Mouse (Mus musculus): ENCODE results near the gene Fam19a5. TPM values are rescaled to one million over a fixed set of nuclear protein-coding genes. Genes with fewer than 3 reads are reported as not detected.

Gene Fam19a5
- not detected in 3 replicates for total RNA-seq (2017)

GRCm38 (mm10) chr15:87543599-87544338 is at the start of gene Fam19a5:
TSS of gene Fam19a5 (plus strand) at chr15:87544299.
- no peak for ATAC-seq (replicated peaks; ENCODE audit: insufficient number of reproducible peaks, low FRiP score, low TSS enrichment, poor library complexity, severe bottlenecking)

DNA sequence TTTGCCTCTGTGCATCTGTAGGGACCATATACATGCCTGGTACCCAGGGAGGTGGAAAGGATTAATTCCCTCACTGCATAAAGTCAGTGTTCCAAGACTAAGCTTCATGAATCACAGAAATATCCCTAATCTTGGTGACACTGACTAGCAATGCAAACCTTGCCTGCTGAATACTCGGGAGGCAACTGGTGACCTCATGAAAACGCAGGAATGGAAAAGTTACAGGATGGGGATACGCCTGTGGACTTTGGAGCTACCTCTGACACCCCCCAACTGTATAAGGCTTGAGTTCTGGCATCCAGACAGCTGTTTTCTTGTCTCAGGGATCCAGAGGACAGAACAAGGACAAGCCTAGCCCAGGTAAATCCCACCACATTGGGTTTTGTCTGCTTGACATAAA is 42.4 kb upstream of the Fam19a5 start:
- no peak for ATAC-seq (replicated peaks; ENCODE audit: insufficient number of reproducible peaks, low FRiP score, low TSS enrichment, poor library complexity, severe bottlenecking)

- no peak for ATAC-seq (replicated peaks; ENCODE audit: insufficient number of reproducible peaks, low FRiP score, low TSS enrichment, poor library complexity, severe bottlenecking)
These were observed 36.8 kb upstream of the Fam19a5 start for GRCm38 (mm10) chr15:87507349-87507748.

GRCm38 (mm10) chr15:87510886-87511285 is 33.2 kb upstream of the Fam19a5 start:
- no peak for ATAC-seq (replicated peaks; ENCODE audit: insufficient number of reproducible peaks, low FRiP score, low TSS enrichment, poor library complexity, severe bottlenecking)

DNA sequence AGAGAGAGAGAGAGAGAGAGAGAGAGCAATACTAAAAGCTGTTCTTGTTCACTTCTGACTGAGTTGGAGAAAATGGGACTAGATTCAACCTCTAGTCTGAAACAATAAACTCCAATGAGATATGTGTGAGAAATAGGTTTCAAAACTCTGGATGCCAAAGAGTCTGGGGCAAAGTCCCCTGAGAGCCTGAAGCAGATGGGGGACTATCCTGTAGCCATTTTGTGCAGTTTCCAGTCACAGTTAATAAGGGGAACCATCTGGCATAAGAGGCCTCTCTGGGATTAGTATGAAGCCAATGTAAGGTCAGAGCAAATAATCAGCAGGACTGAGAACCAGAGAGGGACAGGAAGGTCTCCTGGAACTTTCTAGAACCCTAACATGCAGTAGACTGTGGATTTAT is 25.9 kb upstream of the Fam19a5 start:
- no peak for ATAC-seq (replicated peaks; ENCODE audit: insufficient number of reproducible peaks, low FRiP score, low TSS enrichment, poor library complexity, severe bottlenecking)

DNA sequence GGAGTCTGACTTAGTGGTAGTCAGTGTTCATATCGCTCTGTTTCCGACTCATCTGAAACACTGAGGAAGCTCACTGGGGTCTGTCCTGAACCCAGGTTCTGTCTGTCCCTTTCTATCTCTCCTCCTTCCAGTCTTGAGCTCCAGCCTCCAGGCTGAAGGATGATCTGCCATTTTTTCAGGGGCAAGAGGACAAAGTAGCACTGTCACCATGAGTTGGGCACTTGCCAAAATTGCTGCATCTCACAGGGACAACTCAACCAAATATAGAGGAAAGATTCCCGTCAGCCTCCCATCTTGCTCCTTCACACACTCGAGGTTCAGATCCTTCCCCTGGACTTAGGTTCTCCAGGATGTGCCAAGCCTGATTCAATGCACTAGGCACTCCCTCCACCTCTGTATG is 14.8 kb upstream of the Fam19a5 start:
- ATAC-seq (replicated peaks; ENCODE audit: insufficient number of reproducible peaks, low FRiP score, low TSS enrichment, poor library complexity, severe bottlenecking) = no peak

GRCm38 (mm10) chr15:87541656-87542055 is 2.4 kb upstream of the Fam19a5 start:
- no peak for ATAC-seq (replicated peaks; ENCODE audit: insufficient number of reproducible peaks, low FRiP score, low TSS enrichment, poor library complexity, severe bottlenecking)

- ATAC-seq (replicated peaks; ENCODE audit: insufficient number of reproducible peaks, low FRiP score, low TSS enrichment, poor library complexity, severe bottlenecking) = no peak
These were observed 466 bp downstream of the Fam19a5 start for GRCm38 (mm10) chr15:87544401-87545129.

DNA sequence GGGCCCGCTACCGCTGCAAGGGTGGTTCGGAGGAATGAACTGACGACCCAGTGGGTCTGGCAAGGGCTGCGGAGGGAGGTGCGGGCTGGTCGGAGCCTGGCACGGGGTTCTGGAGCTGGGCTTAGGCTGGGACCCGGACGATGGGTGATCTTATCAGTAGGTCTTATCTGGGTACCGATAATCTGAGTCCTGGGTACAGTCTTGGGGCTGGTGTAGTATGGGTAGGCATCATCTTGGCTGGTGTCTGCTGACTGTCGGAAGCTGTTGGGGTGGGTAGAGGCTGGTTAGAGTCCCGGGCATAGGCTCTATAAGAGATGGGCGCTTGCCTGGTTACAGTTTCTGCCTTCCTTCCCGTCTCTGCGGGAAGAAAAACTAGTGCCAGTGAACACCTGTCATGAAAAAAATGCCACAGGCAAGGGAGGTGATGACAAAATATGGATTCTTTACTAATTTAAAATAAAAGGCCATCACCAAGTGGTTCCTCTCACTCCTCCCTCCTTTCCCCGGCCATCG is 1.1 kb downstream of the Fam19a5 start:
- ATAC-seq (replicated peaks; ENCODE audit: insufficient number of reproducible peaks, low FRiP score, low TSS enrichment, poor library complexity, severe bottlenecking) = no peak

GRCm38 (mm10) chr15:87545731-87546360 is 1.7 kb downstream of the Fam19a5 start:
- ATAC-seq (replicated peaks; ENCODE audit: insufficient number of reproducible peaks, low FRiP score, low TSS enrichment, poor library complexity, severe bottlenecking) = no peak

GRCm38 (mm10) chr15:87547022-87547421 is 2.9 kb downstream of the Fam19a5 start:
- ATAC-seq (replicated peaks; ENCODE audit: insufficient number of reproducible peaks, low FRiP score, low TSS enrichment, poor library complexity, severe bottlenecking) = no peak

DNA sequence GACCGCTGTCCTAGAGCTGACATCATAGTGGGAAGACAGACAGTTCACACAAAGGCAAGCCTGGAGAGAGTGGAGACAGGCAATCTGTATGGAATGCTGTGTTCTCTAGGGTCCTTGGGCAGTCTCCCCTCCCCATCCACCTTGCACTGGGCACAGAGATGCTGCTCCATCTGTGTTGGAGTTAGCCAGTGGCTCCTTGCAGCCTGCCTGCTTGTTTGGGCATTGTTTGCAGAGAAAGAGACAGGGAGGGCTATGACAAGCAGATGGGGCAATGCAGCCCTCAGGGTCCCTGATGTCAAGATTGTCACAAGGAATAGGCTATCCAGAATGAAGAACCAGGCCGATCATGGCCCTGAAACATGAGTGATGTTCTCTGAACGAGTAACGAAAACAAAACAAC is 5.6 kb downstream of the Fam19a5 start:
- ATAC-seq (replicated peaks; ENCODE audit: insufficient number of reproducible peaks, low FRiP score, low TSS enrichment, poor library complexity, severe bottlenecking) = no peak

DNA sequence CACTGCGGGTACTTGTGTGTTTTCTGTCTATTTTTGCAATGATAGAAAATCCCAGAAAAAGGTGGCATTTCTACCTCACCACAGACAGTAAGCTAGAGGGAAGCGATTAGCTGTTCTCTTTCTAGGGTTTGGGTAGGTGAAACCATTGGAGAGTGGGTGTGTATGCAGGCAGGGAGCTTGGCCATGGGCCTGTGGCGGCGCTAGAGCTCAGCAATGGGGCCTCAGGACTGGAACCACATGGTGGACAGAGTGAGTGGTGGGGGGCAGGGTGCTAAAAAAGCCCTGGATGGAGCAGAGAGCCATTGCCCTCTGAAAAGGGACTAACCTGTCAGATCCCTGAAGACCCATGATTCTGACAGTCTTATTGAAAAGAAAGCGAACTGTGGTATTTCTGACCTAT is 6.7 kb downstream of the Fam19a5 start:
- no peak for ATAC-seq (replicated peaks; ENCODE audit: insufficient number of reproducible peaks, low FRiP score, low TSS enrichment, poor library complexity, severe bottlenecking)

DNA sequence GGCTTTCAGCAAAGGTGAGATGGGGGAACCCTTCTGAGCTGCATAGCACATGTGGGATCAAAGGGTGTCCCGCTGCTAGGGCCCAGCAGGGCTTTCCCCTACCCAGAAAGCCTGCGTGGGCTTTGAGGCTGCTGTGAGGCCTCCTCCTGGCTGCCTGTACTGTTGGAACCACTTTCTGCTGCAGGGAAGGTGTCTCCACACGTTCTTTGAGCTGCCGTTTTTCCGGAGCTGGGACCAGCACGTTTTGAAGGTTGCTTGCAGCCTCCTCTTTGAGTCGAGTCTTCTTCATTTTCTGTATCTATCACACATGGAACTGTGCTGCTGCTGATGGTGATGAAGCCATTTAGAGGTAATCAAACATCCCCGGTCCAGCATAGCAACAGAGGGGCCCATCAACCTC is 7.5 kb downstream of the Fam19a5 start:
- no peak for ATAC-seq (replicated peaks; ENCODE audit: insufficient number of reproducible peaks, low FRiP score, low TSS enrichment, poor library complexity, severe bottlenecking)

DNA sequence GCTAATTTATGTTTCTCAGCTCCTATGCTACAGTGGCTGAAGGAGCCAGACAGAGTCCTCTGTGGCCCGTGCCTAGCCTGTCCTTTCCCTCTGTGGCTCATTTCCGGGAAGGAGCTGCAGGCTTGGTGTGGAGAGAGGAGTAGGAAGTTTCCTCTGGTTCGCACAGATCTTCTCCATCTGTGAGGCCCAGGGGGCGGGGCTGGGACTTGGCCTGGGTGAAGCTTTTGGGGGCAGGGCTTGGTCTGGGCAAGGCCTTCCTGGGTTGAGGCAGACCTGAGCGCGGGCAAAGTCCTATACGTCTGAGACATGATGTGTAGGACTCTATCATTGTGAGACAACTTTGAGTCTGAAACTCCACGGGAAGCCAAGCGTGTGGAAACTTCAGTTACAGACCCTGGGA is 11.7 kb downstream of the Fam19a5 start:
- no peak for ATAC-seq (replicated peaks; ENCODE audit: insufficient number of reproducible peaks, low FRiP score, low TSS enrichment, poor library complexity, severe bottlenecking)

GRCm38 (mm10) chr15:87564331-87564730 is 20.2 kb downstream of the Fam19a5 start:
- ATAC-seq (replicated peaks; ENCODE audit: insufficient number of reproducible peaks, low FRiP score, low TSS enrichment, poor library complexity, severe bottlenecking) = no peak

DNA sequence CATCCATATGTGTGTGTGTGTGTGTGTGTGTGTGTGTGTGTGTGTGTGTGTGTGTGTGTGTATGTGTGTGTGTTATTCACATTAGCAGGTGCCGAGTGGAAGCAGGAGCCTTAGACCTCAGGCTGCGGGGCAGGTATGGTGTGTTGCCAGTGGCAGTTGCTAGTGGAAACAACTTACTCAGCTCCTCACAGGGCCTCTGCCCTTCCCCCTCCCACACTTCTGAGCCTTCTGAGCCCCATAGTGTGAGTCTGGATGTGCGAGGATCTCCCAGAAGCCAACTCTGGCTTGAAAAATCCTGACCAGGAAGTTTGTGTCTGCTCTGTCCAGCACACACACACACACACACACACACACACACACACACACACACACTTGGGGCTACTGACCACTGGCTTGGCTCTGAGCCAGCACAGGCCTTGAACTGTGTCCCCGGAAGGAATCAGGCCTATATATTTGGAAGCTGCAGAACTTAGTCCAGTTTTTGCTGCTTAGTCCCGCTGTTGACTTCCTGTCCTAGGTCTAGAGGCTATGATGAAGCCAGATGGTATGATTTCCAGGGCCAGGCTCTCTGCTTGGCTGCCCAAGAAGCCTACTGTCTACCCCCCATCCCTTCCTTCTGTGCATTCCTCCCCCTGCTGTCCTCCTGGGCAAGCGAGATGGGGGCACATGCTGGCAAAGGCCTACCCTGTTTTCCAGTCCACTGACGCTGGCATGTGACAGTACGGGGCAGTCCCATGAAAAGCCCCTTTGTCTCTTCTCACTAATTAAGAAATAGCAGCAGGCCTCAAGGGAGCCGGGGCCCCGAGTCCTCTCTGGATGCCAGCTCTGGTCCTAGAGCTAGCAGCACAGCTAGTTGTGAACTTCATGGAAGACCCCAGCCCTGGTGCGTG is 22.2 kb downstream of the Fam19a5 start:
- ATAC-seq (replicated peaks; ENCODE audit: insufficient number of reproducible peaks, low FRiP score, low TSS enrichment, poor library complexity, severe bottlenecking) = no peak

GRCm38 (mm10) chr15:87570182-87570581 is 26.1 kb downstream of the Fam19a5 start:
- ATAC-seq (replicated peaks; ENCODE audit: insufficient number of reproducible peaks, low FRiP score, low TSS enrichment, poor library complexity, severe bottlenecking) = no peak

DNA sequence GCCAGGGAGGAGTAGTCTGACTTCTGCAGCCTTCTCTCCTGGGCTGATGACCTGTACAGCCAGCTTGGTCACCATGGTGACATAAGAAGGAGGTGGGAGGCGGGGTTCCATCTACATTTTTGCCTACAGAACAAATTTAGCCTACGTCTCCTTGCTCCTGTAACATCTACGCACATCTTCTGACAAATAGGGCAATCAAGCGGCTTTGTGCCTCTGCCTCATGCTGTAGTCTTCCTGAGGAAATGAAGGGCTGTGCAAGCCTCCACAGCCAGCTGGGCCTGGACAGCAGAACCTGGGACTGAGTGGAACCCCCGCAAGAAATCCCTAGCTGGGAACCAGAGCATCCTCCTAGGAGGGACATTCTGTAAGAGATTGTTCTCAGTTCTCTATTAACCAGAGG is 35.8 kb downstream of the Fam19a5 start:
- no peak for ATAC-seq (replicated peaks; ENCODE audit: insufficient number of reproducible peaks, low FRiP score, low TSS enrichment, poor library complexity, severe bottlenecking)
